Mouse (Mus musculus) ovary, adult 18-20 months (tissue): ENCODE measurements around the gene Hunk.

Experiments
- DNase-seq: peaks from one replicate; pipeline ENCODE4 v3.0.0; 2022; ENCODE audit warnings: low spot score, mixed read lengths

Gene Hunk

GRCm38 (mm10) chr16:90505252-90505651 is 119.4 kb downstream of the Hunk start:
- no peak for DNase-seq

DNA sequence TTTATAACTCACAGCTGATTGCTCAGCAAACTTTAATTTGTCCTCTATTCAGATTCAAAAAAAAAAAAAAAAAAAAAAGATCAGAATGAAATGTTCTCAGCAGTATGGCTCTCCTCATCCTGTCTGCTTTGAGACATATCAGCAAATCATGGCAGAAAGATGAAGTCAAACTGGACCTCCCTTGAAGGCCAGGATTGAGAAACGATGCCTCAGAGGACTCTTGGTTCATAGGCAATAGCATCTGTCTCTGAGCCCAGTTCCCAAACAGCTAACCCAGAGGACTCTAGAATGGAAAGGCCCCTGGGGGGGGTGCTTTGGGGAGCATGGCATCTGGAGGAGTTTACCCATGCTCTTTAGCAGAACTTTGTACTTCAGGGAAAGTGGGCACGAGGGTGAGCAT is 119.9 kb downstream of the Hunk start:
- no peak for DNase-seq

DNA sequence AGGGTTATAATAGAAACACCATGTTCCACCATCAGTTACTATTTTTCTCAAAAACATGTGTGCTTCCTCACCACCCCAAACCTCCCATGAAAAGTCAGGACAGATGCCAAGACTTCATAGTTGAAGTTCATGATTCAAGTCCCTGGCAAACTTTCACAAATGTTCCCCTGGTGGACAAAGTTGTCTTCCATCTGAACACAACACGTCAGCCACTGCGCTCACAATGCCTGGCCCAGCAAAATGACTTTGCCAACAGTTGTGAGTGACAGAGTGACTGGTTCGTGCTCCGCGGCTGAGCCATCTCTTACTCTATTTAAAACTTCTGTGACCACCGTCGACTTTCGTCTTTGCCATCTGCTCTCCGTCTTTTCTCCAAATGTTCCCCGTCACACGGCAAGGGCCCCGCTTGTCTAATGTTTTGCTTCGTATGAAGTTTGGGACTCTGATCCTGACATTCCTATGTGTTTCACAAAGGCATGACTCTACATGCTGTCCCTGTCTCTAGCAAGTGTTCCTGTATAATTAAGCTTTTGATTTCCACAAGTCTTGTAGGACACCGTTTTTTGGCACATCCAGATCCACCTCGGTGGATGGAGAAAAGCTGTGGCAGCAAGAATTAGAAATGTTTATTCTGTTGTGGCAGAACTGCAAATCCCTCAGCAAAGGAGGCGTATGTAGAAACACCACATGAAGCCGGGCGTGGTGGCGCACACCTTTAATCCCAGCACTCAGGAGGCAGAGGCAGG is 125.9 kb downstream of the Hunk start:
- DNase-seq = no peak

DNA sequence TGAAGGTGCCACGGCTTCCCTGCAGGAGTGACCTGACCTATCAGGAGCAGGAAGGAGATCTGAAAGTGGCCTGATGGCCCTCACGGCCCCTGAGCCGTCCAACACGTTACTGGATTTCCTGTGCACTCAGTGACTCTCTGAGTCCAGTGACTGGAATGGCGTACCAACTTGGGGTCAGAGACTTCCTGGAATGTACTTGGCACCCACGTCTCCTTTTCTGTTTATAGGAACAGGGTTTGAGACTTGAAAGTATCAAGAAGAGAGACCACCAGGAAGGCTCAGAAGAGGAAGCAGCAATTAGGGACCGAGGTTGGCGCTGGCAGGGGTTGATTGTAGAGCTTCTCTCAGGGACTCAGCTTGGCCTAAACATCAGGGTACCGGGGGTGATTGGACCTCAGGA is 131.2 kb downstream of the Hunk start:
- no peak for DNase-seq

DNA sequence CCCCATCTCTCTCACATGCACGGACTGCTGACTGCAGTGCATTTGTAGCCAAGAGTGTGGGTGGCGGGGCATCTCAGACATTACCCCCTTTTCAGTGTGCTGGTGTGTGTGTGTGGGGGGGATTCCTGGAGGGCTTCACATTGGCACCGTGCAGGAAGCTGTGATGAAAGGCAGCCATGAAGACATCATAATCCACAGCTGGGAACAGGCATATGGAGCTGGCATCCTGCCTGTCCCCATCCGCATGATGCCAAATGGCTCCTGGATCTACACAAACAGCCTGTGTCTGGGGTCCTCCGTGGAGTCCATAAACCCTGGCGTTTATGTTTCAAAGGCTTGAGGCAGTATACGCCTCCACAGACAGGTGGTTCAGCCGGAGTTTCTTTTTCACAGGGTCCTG is 132.4 kb downstream of the Hunk start:
- DNase-seq = no peak

DNA sequence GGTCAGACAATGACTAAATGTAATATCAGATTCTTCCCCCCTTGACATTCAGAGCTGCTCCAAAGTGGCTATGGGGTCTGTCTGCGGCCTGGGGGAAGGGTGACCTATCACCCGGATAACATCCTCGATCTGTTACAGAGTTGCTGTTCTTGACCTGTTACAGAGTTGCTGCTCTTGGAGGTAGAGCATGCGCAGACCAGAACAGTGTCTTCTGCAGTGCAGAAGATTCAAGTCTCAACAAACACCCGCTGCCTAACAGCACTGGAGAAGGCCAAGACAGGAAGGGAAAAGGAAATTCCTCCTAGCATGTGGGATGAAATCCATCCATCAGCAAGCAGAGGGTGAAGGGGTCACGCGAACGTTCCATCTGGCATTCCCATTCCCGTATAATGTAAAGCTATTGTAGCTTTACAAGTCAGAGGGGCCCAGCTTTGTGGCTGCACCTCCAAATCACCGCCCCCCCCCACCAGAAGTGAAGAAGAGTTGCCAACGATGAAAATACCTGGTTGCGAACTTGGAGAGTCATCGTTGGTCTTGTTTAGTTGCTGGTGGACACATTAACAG is 133.0 kb downstream of the Hunk start:
- no peak for DNase-seq

GRCm38 (mm10) chr16:90521191-90521950 is 135.6 kb downstream of the Hunk start:
- no peak for DNase-seq

- DNase-seq = no peak
Observed at GRCm38 (mm10) chr16:90521951-90522255, 136.1 kb downstream of the Hunk start.

- DNase-seq = no peak
Observed at GRCm38 (mm10) chr16:90522575-90522974, 136.8 kb downstream of the Hunk start.

DNA sequence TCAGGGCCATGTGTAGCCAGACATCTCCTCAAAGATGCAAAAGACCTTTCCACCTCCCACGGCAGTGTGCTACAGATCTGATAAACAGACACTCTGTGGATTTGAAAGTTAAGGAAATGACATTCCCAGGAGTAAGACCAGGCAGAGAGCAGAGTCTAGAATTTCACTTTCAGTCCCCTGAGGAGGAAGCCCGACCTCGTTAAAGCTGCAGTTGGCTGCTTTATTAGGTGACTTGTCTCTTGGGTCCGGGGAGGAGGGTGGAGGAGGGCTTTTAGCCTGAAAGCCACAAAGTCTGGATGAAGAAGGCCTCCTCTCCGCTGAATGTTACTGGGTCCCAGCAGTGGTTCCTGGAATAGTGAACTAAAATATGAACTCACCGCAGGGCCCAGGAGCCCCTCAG is 137.6 kb downstream of the Hunk start:
- no peak for DNase-seq

DNA sequence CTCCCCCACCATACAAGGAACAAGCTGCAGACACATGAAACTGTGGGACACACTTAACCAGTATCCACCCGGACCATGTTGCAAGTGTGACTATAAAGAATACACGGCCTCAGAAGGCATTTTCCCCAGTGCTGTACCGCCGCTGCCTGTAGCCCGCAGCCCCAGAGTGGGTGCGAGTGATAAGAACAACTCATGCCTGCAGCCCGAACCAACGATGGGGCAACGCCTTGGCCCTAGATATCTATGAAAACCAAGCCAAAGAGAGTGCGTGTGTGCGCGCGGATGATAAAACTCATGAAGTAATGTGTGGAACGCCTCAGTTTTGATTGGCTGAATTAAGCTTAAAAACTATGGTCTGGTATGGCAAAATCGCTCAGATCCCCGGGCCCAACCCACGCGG is 138.1 kb downstream of the Hunk start:
- DNase-seq = no peak

DNA sequence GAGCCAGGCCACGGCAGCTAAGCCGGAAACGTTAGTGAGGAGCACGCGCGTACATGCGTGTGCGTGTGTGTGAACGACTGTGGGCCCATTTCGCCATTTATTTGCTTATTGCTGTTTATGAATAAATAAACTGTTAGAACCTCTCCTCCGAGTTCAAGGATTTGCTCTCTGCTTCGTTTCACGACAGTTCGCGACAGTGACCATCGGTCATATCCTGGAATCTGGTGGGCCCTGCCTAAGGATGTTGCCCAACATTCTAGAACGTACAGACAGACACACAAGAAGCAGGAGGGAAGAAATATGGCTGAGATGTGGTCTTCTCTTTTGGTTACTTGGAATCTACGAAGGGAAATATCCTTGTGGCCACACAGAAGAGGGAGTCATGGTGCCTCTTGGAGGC is 138.6 kb downstream of the Hunk start:
- no peak for DNase-seq

DNA sequence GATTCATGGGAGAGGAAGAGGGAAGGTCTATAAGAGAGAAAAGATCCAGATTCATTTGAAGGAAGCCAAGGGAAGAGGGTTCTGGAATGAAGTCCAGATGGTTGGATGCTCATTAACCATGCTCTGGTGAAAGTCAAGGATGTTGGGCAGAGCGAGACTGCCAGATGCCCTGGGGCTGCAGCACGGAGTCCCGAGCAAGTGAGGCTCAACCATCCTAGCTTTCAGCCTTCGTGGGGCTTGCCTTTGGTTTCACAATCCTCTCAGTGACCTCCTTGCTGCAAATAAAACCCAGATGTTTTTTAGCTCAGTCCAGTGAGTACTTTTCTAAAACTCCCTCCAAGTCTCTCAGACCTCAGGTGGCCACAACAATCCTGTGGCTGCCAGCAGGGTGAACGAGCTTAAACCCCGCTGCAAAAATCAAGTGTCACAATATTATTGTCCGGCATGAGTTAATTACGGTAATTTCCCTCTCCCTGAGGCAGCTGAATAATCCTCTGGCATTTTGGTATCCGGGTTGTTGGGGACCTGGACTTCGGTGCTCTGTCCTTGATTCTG is 147.4 kb downstream of the Hunk start:
- no peak for DNase-seq

GRCm38 (mm10) chr16:90534591-90534990 is 148.8 kb downstream of the Hunk start:
- peak; percentile 28 for DNase-seq

- no peak for DNase-seq
Observed at GRCm38 (mm10) chr16:90538926-90539325, 153.1 kb downstream of the Hunk start.

DNA sequence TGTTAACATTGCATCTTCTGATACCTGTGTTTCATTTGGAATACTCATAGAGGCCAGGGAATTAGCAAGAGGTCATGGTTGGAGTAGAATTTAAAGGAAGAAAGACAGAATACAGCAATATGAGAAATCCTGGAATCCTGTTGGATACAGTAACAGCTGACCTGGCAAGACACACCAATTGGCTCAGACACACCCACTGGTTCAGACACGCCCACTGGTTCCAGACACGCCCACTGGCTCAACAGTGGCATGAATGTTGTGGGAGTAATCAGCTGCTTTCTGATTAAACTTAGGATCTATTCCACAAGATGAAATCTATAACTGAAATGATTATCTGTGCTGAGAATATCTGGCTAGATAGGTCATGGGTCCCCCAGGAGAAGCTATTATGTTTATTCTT is 155.4 kb downstream of the Hunk start:
- DNase-seq = no peak

DNA sequence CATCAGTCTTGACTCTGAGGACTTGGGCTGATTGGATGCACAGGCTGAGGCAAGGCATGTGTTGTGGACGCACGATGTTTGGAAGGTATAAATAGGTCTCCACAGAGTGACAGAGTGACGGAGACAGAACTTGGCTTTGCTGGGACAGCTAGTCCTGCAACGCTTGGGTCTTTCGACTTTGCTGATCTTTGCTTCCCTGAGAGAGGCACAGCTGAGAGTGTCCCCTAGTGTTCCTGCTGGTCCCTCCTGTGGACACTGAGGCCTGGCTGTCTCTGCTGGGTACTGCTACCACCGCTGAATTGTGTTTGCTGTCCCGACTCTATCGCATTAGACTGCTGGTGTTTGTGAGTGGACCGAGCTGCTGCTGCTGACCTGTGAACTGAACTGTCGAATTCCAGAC is 156.6 kb downstream of the Hunk start:
- no peak for DNase-seq

- DNase-seq = no peak
Observed at GRCm38 (mm10) chr16:90544175-90544574, 158.4 kb downstream of the Hunk start.

- no peak for DNase-seq
Observed at GRCm38 (mm10) chr16:90545509-90545908, 159.7 kb downstream of the Hunk start.

DNA sequence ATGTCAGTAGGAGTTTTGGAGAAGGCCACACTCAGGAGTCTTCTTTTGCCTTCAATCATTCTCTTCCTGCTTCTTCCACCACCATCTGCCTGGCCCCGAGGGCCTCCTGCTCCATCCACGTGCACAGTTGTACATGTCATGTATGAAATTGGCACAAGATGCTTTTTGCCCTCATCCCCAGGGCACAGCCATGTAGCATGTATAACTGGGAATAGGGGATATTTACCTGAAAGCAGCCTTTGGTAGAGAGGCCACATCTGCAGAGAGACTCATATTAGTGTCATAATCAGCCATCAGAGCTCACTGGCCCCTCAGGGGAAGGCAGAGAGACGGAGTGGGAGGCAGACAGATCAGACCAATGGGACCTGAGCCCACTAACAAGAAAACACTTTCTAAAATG is 160.8 kb downstream of the Hunk start:
- DNase-seq = no peak

GRCm38 (mm10) chr16:90547996-90548395 is 162.2 kb downstream of the Hunk start:
- DNase-seq = no peak
